Mouse (Mus musculus): ENCODE results near the gene Fubp1.

DNA sequence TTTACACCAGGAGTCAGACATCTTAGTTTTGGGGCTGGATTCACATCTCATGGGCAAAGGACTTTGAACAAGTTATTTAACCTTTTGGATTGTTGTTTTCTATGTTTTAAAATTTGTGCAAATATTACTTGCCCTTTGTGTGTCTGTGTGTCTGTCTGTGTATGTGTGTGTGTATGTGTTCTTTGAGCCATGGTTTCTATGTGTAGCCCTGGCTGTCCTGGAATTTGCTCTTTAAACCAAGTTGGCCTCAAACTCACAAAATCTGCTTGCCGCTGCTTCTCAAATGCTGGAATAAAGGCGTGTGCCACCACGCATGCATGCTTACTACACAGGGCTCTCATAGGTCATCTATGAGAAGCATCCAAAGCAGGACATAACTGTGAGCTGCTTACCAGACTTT, 66.7 kb downstream of the Fubp1 start:
- TF ChIP-seq POLR2A (IDR thresholded peaks at IDR 0.05; ENCODE audit: low read depth, low read length) (no peak), CTCF (IDR thresholded peaks at IDR 0.05; ENCODE audit: borderline replicate concordance, insufficient read depth, low read length) (no peak)
